24 mouse cellular contexts compared by ENCODE assay signal in genomic region chr7:114738166-114738565, GRCm38 (mm10). TPM values are rescaled to one million over a fixed set of nuclear protein-coding genes. Genes with fewer than 3 reads are reported as not detected.
"Had no signal": no experiment of that assay in that cellular context is flagged by ENCODE, and none has a peak within 500 bp of the region (broad histone marks: within the 10 kb centered on the region; RNA-seq: fewer than 3 reads in every experiment).

No protein-coding gene starts in this region.

- ATAC-seq: liver, embryonic 12.5 days; midbrain, embryonic 16.5 days had no signal

- H3K4me2 ChIP-seq: kidney, embryonic 15.5 days; limb, embryonic 13.5 days; liver, embryonic 12.5 days; liver, embryonic 15.5 days; midbrain, embryonic 12.5 days had no signal

- H3K27me3 ChIP-seq: kidney, embryonic 15.5 days; limb, embryonic 13.5 days; liver, embryonic 12.5 days; liver, embryonic 15.5 days; midbrain, embryonic 12.5 days had no signal

- H3K36me3 ChIP-seq: kidney, embryonic 15.5 days; limb, embryonic 10.5 days; limb, embryonic 13.5 days; liver, embryonic 12.5 days; liver, embryonic 15.5 days; midbrain, embryonic 12.5 days had no signal

- H3K4me1 ChIP-seq: kidney, embryonic 15.5 days; limb, embryonic 10.5 days; limb, embryonic 13.5 days; liver, embryonic 12.5 days; liver, embryonic 15.5 days had no signal

- H3K27ac ChIP-seq: kidney, embryonic 15.5 days; limb, embryonic 10.5 days; limb, embryonic 13.5 days; liver, embryonic 12.5 days; liver, embryonic 15.5 days; macrophage; midbrain, embryonic 12.5 days had no signal

- DNase-seq: kidney, adult 11 months; kidney, adult 8-10 months; kidney, postnatal 10 days; kidney, postnatal 36 days; layer of hippocampus, postnatal 36 days; liver; lung, adult 2 months; lung, postnatal 14 days; thymus, adult 18-20 months; thymus, postnatal 14 days had no signal

- H3K4me3 ChIP-seq: kidney, embryonic 15.5 days; limb, embryonic 10.5 days; limb, embryonic 13.5 days; liver, embryonic 12.5 days; liver, embryonic 15.5 days; midbrain, embryonic 12.5 days had no signal

RNA-seq across cellular contexts. Expression of gene Insc, which starts 5.3 kb away (rescaled TPM):
- total RNA-seq: megakaryocyte, adult 5-6 weeks; monocyte, adult 5-6 weeks had no signal
- polyA plus RNA-seq: macrophage had no signal

RNA-seq across cellular contexts. Expression of gene Calcb, which starts 19.7 kb away (rescaled TPM):
- total RNA-seq: layer of hippocampus, postnatal 36 days; left cerebral cortex, adult 8-10 months; left cerebral cortex, postnatal 25 days; megakaryocyte, adult 5-6 weeks; monocyte, adult 5-6 weeks had no signal
- polyA plus RNA-seq: limb, embryonic 10.5 days; liver, embryonic 12.5 days; liver, embryonic 15.5 days; macrophage; spleen, adult 2 months; testis, adult 2 months had no signal
